Mouse (Mus musculus) small intestine, adult 2 months (tissue): Measurements from ENCODE around the gene Zfp36l2.

Experiments used
- CTCF ChIP-seq: fragments of 200-500 bp; IDR thresholded peaks from 2 replicates; pipeline ENCODE4 v1.5.1; 2012; ENCODE audit warnings: low read depth, mild to moderate bottlenecking, control low read depth, inconsistent platforms, low read length, moderate library complexity, mixed read lengths; ENCODE audit not compliant: insufficient replicate concordance, insufficient read length; ENCODE audit errors: extremely low read depth
- POLR2A ChIP-seq: fragments of 200-500 bp; IDR thresholded peaks from 2 replicates; pipeline ENCODE4 v1.6.1; 2012; ENCODE audit warnings: low read depth, mild to moderate bottlenecking, control low read depth, inconsistent platforms, low read length, moderate library complexity

DNA sequence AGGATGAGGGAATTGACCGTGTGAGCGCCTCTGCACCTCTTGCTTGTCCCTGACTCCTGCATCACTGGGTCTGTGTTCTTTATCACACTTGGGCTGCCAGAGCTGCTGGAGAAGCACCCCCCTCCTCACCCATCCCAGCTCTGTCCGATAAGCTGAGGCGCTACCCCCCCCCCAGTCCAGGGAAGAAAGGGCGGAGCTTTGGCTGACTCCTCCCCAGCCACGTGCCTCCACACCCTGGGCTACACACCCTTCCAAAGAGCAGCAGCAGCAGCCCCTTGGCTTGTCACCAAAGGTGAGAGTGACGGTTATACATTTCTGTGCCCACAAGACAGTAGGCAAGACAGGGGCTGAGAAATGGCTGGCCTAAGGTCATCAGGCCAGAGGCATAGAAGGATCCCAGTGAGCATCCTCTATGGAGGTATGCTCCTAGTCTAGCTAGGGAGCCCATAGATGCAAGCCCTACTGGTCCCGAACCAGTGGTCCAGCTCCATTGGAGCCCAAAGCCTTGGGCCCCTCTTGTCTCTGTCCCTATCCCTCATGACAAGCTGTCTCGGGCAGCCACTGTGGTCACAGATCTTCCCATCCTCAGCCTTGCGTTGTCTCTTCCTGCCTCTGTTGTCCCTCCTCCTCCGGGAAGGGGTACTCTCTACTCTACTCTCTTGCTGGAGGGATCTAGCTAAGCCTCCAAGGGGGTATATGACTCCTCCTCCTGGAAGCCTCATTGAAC, 33.3 kb downstream of the Zfp36l2 start:
- no peak for TF ChIP-seq CTCF
- TF ChIP-seq POLR2A: no peak
